Mouse (Mus musculus) heart, postnatal 0 days (tissue): ENCODE results near the gene Lhfpl4.

ENCODE experiments used
- CTCF ChIP-seq: IDR thresholded peaks from 2 replicates; pipeline ENCODE4 v1.5.1; 2016; ENCODE audit warnings: antibody characterized with exemption, control low read depth, low read depth
- EP300 ChIP-seq: IDR thresholded peaks from 2 replicates; pipeline ENCODE4 v1.6.1; 2016; ENCODE audit warnings: antibody characterized with exemption, low read depth

DNA sequence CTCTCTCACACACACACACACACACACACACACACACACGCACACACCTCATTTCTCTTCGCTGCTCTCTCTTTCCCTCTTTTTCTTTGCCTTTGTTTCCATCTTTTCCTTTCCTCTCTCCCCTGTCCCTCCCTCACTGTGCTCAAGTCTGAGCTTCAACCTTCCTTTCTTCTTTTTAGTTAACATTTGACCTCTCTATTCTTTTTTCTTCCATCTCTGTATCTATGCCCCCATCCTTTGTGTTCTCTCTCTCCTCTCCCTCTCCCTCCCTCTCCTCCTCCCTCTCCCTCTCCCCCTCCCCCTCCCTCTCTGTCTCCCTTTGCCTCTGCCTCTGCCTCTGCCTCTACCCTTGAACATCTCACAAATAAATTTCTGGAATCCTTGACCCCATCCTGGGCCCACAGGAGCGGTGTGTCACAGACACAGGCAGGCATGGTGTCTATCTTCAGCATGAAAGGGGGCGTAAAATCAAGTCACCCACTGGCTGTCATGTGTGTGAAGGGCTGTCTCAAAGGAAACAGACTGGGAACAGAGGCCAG is 15.9 kb downstream of the Lhfpl4 start:
- no peak for TF ChIP-seq CTCF
- TF ChIP-seq EP300, result no peak
